Mouse (Mus musculus) forebrain, embryonic 16.5 days (tissue): Measurements from ENCODE around the gene Olfr1359. TPM values are rescaled to one million over a fixed set of nuclear protein-coding genes. Genes with fewer than 3 reads are reported as not detected.
A peak's percentile ranks its signal among the peaks of the same experiment; 100 is the strongest.
"Not testable (repeated sequence)": the region's sequence is repeated elsewhere in the genome, so short reads cannot be mapped to it uniquely, and the experiment has no call there.

ENCODE experiments used
- ATAC-seq: fragments of 200-750 bp; cut with Nextera tagmentation; 2 replicates; pipeline ENCODE4 v1.8.0; 2017; ENCODE audit warnings: mild to moderate bottlenecking, moderate library complexity
- H3K27ac ChIP-seq: fragments of 300-500 bp; sonication (generic); 2 replicates; pipeline ENCODE4 v1.5.1; 2014; ENCODE audit warnings: low read length, control low read depth
- H3K27me3 ChIP-seq: fragments of 300-500 bp; sonication (generic); replicated peaks from 2 replicates; pipeline ENCODE4 v1.6.1; 2014; ENCODE audit warnings: low read length; ENCODE audit not compliant: control insufficient read depth, insufficient read depth
- H3K36me3 ChIP-seq: fragments of 300-500 bp; sonication (generic); 2 replicates; pipeline ENCODE4 v1.6.1; 2014; ENCODE audit not compliant: control insufficient read depth, insufficient read depth
- H3K4me1 ChIP-seq: fragments of 300-500 bp; sonication (generic); replicated peaks from 2 replicates; pipeline ENCODE4 v1.6.1; 2014; ENCODE audit warnings: low read length; ENCODE audit not compliant: control insufficient read depth, insufficient read depth
- H3K4me2 ChIP-seq: fragments of 300-500 bp; sonication (generic); 2 replicates; pipeline ENCODE4 v1.6.1; 2014; ENCODE audit warnings: mild to moderate bottlenecking, low read length, control low read depth
- H3K4me3 ChIP-seq: fragments of 300-500 bp; sonication (generic); replicated peaks from 2 replicates; pipeline ENCODE4 v1.5.1; 2014; ENCODE audit warnings: mild to moderate bottlenecking, low read length, control low read depth
- H3K9ac ChIP-seq: fragments of 300-500 bp; sonication (generic); replicated peaks from 2 replicates; pipeline ENCODE4 v1.6.1; 2014; ENCODE audit warnings: low read depth, low read length, control low read depth
- H3K9me3 ChIP-seq: fragments of 300-500 bp; sonication (generic); 2 replicates; pipeline ENCODE4 v1.6.1; 2016; ENCODE audit warnings: low read length; ENCODE audit not compliant: control insufficient read depth
- WGBS: fragments of 180-500 bp; shearing (Covaris S2); extraction: QIAGEN DNeasy Blood & Tissue Kit; methylation state at CpG from one replicate; pipeline ENCODE4 v1.1.7; 2014; 5-methylcytosine and 5-hydroxymethylcytosine counted together
- polyA plus RNA-seq: library from polyadenylated mRNA; unstranded; fragments of >200 nt; fragmentation: Nextera tagmentation; extraction: Ambion mirVana; gene quantifications from 2 replicates; pipeline ENCODE4 v1.2.1, GENCODE M21; 2015

Olfr1359 gene
- polyA plus RNA-seq, 1 experiment from 2014 or later, result not detected

DNA sequence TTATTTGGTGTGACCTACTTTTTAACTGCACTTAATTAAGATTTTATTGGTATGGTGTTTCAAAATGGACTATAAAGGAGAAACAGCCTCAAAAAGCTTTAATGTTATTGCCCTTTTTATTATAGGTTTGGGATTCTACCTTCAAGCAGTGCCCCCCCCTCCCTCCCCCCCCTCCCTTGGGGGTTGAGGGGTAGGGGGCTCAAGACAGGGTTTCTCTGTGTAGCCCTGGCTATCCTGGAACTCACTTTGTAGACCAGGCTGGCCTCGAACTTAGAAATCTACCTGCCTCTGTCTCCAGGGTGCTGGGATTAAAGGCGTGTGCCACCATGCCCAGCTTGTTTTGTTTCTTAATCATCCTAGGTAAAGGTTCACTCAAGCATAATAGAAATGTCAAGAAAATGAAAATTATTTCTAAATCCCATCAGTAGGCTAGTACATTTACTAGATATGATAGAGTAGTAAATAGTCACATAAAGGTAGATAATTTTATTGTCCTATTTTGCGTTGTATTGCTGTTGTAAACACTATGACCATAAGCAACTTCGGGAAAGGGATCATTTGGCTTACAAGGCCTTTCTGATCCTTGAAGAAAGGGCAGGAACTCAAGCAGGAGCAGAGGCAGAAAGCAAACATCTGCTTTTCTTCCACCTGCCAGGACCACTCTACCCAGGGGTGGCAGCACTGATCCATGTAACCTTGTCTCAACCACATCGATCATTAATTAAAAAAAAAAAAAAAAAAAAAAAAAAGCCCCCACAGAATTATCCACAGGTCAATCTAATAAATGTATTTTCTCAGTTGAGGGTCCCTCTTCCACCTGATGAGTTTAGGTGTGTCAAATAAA, 25.3 kb downstream of the Olfr1359 start:
- 21% methylated on average over 5 of the region's 5 CpGs for WGBS
- no peaks in the 10 kb centered on the region for H3K27me3 ChIP-seq
- H3K27ac ChIP-seq, result no peak overlapping the region; the same call in 1 of the 2 replicates
- H3K36me3 ChIP-seq, result no peaks in the 10 kb centered on the region
- H3K9ac ChIP-seq, result no peak overlapping the region
- no peaks in the 10 kb centered on the region for H3K9me3 ChIP-seq
- H3K4me2 ChIP-seq, result no peak overlapping the region; the same call in 1 of the 2 replicates
- no peak for ATAC-seq
- peaks cover 24% of the 10 kb centered on the region for H3K4me1 ChIP-seq
- H3K4me3 ChIP-seq, result no peak overlapping the region

DNA sequence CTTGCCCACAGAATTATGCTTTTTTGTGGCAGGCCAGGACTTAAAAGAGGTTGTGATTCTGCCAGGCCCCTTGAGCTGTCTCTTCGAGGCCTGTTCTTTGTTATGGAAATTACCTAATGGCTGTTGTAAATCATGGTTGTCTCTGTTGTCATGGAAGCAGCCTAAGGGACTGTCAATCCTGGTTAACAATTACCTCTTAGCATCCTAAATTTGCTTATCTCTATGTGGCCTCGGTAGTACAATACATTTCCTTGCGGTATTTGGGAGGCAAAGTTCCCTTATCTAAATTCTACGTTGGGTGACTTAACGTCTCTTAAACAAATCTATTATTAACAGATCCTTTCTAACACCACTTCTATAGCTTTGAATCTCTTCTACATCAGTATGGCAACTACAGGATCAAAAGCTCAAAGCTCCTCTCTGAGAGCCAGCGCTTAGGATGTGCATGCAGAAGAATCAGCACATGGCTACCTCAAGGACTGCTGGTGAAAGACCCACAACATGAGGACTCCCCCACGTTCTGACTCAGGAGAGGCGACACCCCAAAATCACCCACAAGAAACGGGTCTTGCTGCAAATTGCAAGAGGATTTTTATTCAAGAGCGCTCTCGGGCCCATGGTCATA, 30.1 kb downstream of the Olfr1359 start:
- H3K9ac ChIP-seq, result no peak overlapping the region
- WGBS, result 35% methylated on average over 11 of the region's 11 CpGs
- no peak overlapping the region for H3K4me3 ChIP-seq
- H3K4me2 ChIP-seq, result no peak overlapping the region
- no peaks in the 10 kb centered on the region for H3K9me3 ChIP-seq
- no peaks in the 10 kb centered on the region for H3K36me3 ChIP-seq
- peak; percentile 77 for ATAC-seq
- H3K4me1 ChIP-seq, result peaks cover 5% of the 10 kb centered on the region; the same call in 1 of the 2 replicates
- H3K27ac ChIP-seq, result peak overlapping the region; percentile 57
- H3K27me3 ChIP-seq, result no peaks in the 10 kb centered on the region

DNA sequence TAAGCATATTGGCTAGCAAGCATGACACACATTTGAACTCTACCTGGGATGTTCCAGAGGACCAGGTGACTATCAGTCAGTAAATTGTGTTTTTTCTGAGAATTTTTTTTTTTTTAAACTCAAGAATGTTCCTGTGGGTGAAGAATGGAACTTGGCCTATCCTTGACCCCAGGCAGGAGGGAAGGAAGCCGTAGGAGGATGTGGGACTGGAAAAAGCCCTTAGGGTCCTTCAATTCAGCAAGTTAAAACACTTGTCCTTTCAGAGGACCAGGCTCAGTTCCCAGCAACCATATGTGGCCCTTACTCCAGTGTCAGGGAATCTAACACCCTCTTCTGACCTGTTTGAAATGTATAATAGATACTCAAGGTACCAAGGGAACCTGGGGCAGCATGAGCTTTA, 31.6 kb downstream of the Olfr1359 start:
- Histone ChIP-seq H3K27me3 (no peaks in the 10 kb centered on the region), H3K9ac (no peak overlapping the region), H3K4me1 (peaks cover 12% of the 10 kb centered on the region; the same call in 1 of the 2 replicates), H3K4me2 (no peak overlapping the region), H3K9me3 (no peaks in the 10 kb centered on the region), H3K36me3 (no peaks in the 10 kb centered on the region), H3K4me3 (no peak overlapping the region), H3K27ac (no peak overlapping the region)
- ATAC-seq, result no peak
- WGBS, result 82% methylated on average over 1 of the region's 1 CpGs

DNA sequence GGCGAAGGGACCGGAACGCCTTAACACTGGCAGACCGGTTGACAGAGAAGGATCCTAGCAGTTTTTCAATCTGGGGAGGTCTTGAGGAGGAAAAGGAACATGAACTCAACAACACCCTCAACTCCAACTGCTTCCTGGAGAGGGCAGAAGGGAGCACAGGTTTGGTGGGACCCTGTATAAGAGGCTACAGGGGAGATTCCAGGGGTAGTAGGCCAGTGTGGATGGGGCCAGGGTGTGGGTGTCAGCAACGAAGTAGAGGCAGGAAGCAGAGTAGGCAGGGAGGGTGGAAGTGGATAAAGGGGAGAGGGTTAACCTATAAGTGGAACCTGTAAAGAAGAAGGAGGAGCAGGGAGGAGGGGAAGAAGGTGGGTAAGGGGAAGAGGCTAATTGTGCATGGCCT, 35.6 kb downstream of the Olfr1359 start:
- no peak overlapping the region for H3K9ac ChIP-seq
- no peak overlapping the region for H3K4me3 ChIP-seq
- 0 out of 2 replicates have a peak, but pooled peaks have one; percentile 1 for ATAC-seq
- peak overlapping the region; percentile 99 for H3K27ac ChIP-seq
- H3K9me3 ChIP-seq, result no peaks in the 10 kb centered on the region
- H3K4me2 ChIP-seq, result no peak overlapping the region
- no peaks in the 10 kb centered on the region for H3K27me3 ChIP-seq
- no peaks in the 10 kb centered on the region for H3K36me3 ChIP-seq
- H3K4me1 ChIP-seq, result peaks cover 15% of the 10 kb centered on the region
- 72% methylated on average over 5 of the region's 5 CpGs for whole genome bisulfite sequencing

DNA sequence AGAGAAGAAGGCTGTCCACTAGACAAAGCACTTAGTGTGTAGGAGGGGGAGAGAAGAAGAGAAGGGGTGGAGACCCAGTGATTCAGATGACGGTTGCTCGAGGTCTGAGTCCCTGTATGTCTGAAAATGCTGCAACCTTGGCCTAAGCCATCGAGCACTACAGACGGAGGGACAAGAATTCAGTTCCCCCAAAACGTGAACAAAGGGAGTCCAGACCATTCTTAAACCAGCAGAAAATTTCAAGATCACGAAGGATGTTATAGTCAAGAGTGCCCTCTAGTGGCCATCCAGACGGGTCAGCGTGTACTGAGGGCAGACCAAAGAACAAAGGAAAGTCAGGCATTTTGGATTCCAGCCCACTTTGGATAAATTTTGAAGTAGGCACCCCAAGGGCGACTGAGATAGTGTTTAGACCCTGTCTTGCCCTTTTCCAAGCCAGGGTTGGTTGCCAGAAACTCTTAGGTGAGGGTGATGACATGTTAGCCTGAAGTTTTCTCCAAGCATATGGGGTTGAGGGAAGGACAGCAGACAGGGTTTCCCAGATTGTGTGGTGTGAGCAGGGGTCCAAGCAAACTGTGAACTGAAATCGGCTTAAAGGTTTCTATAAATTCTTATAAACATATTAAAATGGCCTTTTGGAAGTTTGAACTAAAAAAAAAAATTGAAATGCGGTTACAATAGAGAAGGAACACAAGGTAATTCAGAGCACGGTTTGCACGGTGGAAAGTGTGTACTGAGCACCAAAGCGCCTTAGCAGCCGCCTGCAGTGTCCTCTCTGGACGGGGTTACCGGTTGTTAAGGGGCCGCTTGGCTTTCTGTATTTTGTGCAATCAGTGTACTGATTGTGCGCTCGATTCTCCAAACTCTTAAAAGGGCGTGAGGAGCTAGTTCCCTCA, 36.3 kb downstream of the Olfr1359 start:
- under 1% methylated on average over 21 of the region's 21 CpGs for WGBS
- Histone ChIP-seq H3K9me3 (no peaks in the 10 kb centered on the region), H3K4me1 (peaks cover 15% of the 10 kb centered on the region), H3K36me3 (no peaks in the 10 kb centered on the region), H3K4me3 (peak overlapping the region; percentile 60), H3K9ac (peak overlapping the region; percentile 65), H3K27me3 (no peaks in the 10 kb centered on the region), H3K4me2 (peak overlapping the region; percentile 83), H3K27ac (peak overlapping the region; percentile 99)
- peak; percentile 76 for ATAC-seq

DNA sequence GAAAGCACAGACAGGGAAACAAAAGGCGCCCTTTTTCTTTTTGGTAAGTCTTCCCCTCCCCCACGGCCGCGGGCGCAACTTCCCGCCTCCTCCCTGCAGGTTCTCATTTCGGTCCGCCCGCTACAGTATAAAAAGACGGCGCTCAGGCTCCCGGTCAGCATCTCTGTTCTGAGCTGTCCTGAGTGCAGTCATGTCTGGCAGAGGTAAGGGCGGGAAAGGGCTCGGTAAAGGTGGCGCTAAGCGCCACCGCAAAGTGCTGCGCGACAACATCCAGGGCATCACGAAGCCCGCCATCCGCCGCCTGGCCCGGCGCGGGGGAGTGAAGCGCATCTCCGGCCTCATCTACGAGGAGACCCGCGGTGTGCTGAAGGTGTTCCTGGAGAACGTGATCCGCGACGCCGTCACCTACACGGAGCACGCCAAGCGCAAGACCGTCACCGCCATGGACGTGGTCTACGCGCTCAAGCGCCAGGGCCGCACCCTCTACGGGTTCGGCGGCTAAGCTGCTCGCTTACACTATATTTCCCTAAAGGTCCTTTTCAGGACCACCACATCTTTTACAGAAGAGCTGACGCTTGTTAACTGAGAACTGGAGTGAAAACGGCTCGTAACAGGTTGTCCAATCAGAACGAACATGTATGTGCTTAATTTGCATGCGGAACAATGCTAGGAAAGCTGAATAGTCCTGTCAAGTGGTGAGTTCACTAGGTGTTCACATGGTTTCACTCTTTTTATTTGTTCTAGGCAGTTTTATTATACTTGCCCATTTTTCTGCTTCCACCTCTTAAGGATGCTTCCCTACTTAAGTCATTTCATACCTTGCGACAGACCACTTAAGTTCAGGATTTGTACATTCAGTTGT, 37.2 kb downstream of the Olfr1359 start, which contains the start of gene Hist1h4j:
Gene Hist1h4j (plus strand): TSS at position 159 of the 862 bp plus-strand sequence.
- peak; percentile 90 for ATAC-seq
- Histone ChIP-seq H3K9ac (peak within 1 kb of the TSS; percentile 65), H3K4me3 (peak within 1 kb of the TSS; percentile 60), H3K4me2 (peak within 1 kb of the TSS; percentile 83), H3K4me1 (peaks cover 15% of the 10 kb centered on the region), H3K27ac (peak within 1 kb of the TSS; percentile 99)
- not testable (repeated sequence) for H3K27me3 ChIP-seq, H3K36me3 ChIP-seq, H3K9me3 ChIP-seq
- WGBS, result under 1% methylated on average over 45 of the region's 56 CpGs

DNA sequence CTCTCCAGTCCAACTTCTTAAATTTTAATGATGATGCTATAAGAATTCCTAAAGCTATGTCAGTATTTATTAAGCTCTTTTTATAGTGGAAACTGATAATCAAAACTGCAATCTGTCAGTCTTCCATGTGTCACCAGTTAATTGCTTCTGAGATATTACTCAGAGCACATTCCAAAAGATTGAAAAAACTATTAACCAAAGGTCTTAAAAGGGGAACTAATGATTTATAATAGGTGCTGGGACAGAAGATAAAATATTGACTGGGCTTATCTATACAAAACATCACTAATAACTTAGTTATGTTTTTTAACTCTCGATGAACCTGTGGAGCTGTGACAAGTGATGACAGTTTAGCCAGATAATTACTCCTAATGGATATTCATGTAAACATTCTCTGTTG, 47.1 kb downstream of the Olfr1359 start:
- H3K4me1 ChIP-seq, result peaks cover 10% of the 10 kb centered on the region
- WGBS, result 87% methylated on average over 1 of the region's 1 CpGs
- H3K9ac ChIP-seq, result no peak overlapping the region
- no peak overlapping the region for H3K27ac ChIP-seq
- H3K4me2 ChIP-seq, result no peak overlapping the region
- no peaks in the 10 kb centered on the region for H3K27me3 ChIP-seq
- H3K4me3 ChIP-seq, result no peak overlapping the region
- no peak for ATAC-seq
- H3K36me3 ChIP-seq, result no peaks in the 10 kb centered on the region
- no peaks in the 10 kb centered on the region for H3K9me3 ChIP-seq

DNA sequence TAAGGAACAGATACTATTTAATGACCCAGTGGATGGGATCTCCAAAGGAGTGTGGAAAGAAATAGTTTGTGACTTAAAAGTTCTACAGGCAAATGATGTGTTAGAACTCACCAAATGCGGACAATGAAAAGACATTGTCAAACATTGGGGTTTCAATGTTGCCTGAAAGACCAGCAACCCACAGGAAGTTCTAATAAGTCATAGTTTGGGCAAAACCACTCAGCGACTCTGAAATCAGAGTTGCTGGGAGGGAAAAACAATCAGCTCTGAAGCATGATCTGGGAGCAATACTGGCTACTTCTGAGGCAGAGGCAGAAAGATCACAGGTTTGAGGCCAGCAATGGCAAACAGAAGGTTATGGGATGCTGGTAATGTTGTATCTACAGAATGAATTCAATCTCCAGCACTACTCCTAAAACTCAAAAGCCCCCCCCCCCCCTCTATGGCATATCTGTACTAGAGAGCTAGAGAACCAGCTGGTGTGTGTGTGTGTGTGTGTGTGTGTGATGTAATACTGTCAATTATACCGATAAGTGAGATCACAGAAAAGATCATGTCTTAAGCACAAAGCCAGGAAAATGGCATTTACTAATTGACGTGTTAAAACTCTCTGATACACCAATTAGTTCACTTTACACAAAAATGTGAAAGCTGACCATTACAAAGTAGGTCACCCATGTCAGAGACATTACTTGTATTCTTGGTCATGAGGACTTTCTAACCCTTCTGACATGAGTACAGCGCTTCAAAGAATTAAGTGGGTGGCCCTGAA, 51.7 kb downstream of the Olfr1359 start:
- Histone ChIP-seq H3K4me1 (peaks cover 18% of the 10 kb centered on the region), H3K4me2 (peak overlapping the region; percentile 82), H3K4me3 (peak overlapping the region; percentile 70), H3K9ac (peak overlapping the region; percentile 63), H3K9me3 (no peaks in the 10 kb centered on the region), H3K27ac (peak overlapping the region; percentile 92), H3K27me3 (no peaks in the 10 kb centered on the region), H3K36me3 (no peaks in the 10 kb centered on the region)
- 3% methylated on average over 5 of the region's 5 CpGs for WGBS
- no peak for ATAC-seq
